Mouse (Mus musculus) adrenal gland, postnatal 4 days (tissue): ENCODE results near the gene Epsti1. TPM values are rescaled to one million over a fixed set of nuclear protein-coding genes. Genes with fewer than 3 reads are reported as not detected.

Source experiments
- DNase-seq, 2 experiments: peaks; one replicate each; pipeline ENCODE4 v3.0.0; 2021 to 2022; ENCODE audit warnings: low spot score in 2 of 2, mixed read lengths in 2 of 2
- total RNA-seq, 2 experiments: library from RNA; stranded (reverse); gene quantifications; 2 replicates each; pipeline ENCODE4 v1.2.3; 2021

The Epsti1 gene
- total RNA-seq, 2 experiments from 2014 or later: 2.0 to 2.9 TPM

- no peak for DNase-seq
Measured at GRCm38 (mm10) chr14:78008019-78008418, 104.0 kb downstream of the Epsti1 start.

GRCm38 (mm10) chr14:78011808-78012207, 107.8 kb downstream of the Epsti1 start:
- no peak for DNase-seq

GRCm38 (mm10) chr14:78015540-78016321, 111.7 kb downstream of the Epsti1 start:
- DNase-seq: no peak

GRCm38 (mm10) chr14:78016398-78016797, 112.4 kb downstream of the Epsti1 start:
- no peak for DNase-seq

GRCm38 (mm10) chr14:78019935-78020334, 115.9 kb downstream of the Epsti1 start:
- DNase-seq: no peak

GRCm38 (mm10) chr14:78038876-78039275, 134.8 kb downstream of the Epsti1 start:
- no peak for DNase-seq

GRCm38 (mm10) chr14:78040643-78041042, 136.6 kb downstream of the Epsti1 start:
- no peak for DNase-seq

- no peak for DNase-seq
Measured at GRCm38 (mm10) chr14:78041886-78042526, 138.0 kb downstream of the Epsti1 start.

GRCm38 (mm10) chr14:78043079-78043478, 139.0 kb downstream of the Epsti1 start:
- no peak for DNase-seq

- no peak for DNase-seq
Measured at GRCm38 (mm10) chr14:78048258-78048657, 144.2 kb downstream of the Epsti1 start.

GRCm38 (mm10) chr14:78048674-78049073, 144.6 kb downstream of the Epsti1 start:
- DNase-seq: no peak

Other genes with a start within 250 kb of the Epsti1 start
- gene Dnajc15, start 29.1 kb upstream of the Epsti1 start, total RNA-seq: 100 to 1,000 TPM; 337 to 380 TPM
- not detected for gene Fam216b, start 184.8 kb downstream of the Epsti1 start, total RNA-seq